Mouse (Mus musculus): ENCODE results near the gene Gm42791.

Gm42791 gene

DNA sequence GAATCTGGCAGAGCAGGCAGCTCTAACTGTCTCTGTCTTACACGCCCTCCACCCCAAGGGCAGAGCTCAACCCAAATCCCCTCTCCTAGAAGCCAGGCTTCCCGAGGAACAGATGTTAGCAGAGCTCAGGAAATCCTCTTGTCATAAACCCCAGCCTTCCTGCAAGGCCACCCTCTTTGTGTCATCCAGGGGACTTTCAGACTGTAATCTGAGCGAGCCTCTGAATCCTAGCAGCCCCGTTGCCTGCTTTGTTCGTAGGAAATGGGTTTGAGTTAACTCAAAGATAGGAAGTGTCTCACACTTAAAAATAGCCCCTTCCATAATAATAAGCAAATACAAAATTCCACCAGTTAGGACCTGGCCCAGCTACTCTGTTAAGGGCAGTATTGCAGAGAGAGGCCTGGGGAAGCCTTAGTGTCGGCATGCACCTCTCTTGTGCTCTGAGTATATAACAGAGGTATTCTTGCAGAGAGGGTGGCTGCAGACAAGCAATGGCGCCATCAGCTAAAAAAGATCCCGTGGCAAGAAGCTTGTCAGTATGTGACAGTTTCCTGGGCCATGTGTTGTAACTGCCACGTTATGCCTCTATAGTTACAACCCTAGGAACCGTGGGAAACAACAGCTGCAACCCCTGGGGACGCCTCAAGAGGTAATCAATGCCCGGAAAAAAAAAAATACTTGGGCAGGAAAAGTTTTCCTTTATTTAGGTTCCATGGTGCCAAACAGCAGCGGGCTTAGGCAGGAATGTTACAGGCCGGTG lies 17.1 kb downstream of the Gm42791 start:
- peak; percentile 60 for DNase-seq (ENCODE audit: low spot score)

DNA sequence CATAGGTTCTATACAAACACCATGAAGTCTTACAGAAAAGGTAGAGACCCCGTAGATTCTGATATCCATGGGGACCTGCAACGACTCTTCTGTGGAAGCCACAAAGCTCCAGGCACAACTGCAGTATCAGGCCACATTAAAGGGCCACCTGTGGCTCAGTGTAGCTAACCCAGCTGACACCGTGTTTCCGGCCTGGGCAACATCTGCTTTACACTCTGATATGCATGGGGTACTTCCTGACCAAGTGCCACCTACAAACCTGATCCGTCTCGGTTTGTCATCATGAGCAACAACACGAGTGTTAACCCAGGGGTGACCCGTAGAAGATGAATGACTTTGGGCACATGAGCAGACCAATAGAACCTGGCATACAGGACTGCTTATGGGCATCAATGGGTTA lies 18.1 kb downstream of the Gm42791 start:
- no peak for DNase-seq (ENCODE audit: low spot score)

GRCm38 (mm10) chr5:148975035-148975434 lies 19.9 kb downstream of the Gm42791 start:
- no peak for DNase-seq (ENCODE audit: low spot score)

DNA sequence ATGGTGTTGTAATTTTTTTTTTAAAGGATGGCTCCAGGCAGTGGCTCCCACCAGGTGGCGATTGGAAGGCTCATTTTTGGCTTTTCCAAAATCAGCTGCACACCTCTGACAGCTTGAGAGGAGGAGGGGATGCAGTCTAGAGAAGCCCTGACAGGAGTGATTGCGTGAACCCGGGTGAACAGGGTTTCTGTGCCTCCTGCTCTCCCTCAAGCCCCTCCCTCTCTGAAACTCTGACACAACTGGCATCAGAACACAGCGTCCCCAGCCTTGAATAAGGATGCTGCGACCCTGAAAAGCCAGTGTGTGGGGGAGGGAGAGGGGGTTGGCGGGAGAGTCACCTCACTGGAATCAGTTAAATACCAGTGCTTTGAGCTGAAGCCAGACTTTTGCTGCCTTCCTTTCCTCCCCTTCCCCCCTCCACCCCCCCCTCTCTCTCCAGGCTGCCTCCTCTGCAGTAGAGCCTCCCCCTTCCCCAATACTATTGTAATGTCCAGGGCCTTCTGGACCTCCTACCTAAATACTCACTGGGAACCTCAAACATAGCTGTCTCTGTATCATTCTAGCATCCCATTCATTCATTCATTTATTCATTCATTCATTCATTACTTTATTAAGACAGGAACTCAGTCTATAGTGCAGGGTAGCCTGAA lies 21.8 kb downstream of the Gm42791 start:
- peak; percentile 43 for DNase-seq (ENCODE audit: low spot score)

DNA sequence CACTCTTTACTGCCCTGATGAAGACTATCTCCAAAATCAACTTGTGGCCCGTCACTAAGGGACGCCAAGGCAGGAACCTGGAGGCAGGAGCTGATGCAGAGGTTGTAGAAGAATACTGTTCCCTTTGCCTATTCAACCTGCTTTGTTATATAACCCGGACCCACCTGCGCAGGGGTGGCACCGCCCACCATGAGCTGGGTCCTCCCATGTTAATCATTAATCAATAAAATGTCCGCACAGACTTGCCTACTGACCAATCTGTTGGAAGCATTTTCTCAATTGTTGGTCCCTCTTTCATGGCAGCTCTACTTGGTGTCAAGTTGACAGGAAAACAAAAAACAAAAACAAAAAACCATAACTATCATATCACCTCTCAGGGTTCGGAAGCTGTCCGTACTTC lies 22.8 kb downstream of the Gm42791 start:
- no peak for DNase-seq (ENCODE audit: low spot score)

- peak; percentile 42 for DNase-seq (ENCODE audit: low spot score)
These were observed 25.3 kb downstream of the Gm42791 start for GRCm38 (mm10) chr5:148969648-148970047.

- DNase-seq (ENCODE audit: low spot score), result peak; percentile 39
These were observed 25.9 kb downstream of the Gm42791 start for GRCm38 (mm10) chr5:148968958-148969576.

DNA sequence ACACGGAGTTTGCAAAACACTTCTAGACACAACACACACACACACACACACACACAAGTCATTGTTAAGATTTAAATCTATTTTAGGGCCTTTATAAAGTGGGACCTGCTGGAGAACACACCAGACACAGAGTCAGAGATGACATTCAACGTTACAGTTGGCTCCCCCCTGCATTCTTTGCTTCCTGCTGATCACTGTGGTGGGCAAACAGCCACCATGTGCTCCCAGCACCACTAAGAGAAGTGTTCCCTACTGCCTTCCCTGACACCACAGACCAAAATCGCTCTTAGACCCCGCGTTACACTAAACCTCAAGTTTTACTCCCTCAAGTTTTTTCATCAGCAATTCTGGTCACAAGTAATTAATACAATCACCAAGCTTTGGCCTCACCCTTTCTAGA lies 26.8 kb downstream of the Gm42791 start:
- DNase-seq (ENCODE audit: low spot score), result no peak

DNA sequence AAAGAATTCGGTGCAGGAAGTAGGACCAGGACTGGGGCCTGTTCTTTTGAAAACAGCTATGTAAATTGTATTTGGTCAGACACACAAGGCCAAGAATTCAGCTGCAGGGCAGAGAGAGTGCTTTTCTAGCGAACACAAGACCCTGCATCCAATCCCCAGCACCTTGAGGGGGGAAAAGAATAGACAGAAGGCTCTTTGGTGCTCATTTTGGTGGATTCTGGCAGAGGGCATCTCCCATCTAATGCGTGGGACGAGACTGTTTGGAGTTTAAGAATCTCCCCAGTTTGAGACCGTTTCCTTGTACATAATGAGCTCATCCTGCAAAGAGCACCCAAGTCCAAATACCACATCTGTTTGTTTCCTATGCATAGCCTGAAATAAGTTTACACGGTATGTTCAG lies 28.6 kb downstream of the Gm42791 start:
- no peak for DNase-seq (ENCODE audit: low spot score)

DNA sequence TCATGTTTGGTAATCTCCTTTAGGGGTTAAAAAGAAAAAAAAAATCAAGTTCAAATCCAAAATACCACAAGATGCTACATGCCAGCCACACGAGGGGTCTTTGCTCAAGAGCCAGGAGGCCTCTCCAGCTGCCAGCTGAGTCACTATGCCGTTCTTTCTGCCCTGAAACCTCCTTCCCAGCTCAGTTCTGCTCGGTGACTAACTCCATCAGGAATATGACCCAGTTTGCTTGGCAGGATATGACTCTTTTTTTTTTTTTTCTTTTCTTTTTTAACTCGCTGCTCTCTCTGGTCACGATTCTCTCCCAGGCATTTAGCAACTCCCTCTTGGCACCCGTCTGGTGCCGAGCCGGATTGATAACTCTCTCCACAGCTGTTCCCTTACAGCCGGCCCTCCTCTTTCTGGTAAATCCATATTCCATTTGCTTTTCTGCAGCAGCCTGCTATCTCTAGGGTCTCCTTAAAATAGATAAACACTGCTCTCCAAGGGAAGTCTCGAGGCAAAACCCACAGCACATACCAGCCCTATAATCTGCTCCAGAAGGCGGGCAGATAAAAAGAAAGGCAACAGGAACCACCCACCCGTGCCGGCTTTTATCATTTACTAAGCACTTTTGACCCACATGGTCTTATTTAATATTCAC lies 29.1 kb downstream of the Gm42791 start:
- DNase-seq (ENCODE audit: low spot score), result peak; percentile 37

DNA sequence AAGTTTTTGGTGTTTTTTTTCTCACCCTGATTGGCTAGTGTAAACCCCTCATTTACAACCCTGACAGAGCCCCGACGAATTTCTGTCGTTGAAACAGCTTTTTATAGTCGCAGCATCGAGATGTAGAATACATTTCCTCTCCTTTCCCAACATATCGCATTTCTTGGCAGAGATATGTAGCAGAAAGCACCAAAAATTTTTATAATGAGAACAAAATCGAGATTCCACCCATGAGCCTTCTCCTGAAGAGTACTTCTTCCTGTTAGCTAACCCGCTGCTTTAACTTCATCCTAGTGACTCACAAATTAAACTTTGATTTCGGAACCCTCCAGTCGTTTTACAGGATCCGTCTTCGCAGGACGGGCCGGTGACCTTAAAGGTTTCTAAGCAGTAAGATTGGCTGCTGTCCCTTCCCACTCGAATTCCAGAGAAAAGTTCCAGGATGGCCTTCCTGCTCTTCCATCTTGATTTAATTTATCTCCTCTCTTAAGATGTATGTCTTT lies 29.8 kb downstream of the Gm42791 start:
- DNase-seq (ENCODE audit: low spot score), result no peak

- no peak for DNase-seq (ENCODE audit: low spot score)
These were observed 30.7 kb downstream of the Gm42791 start for GRCm38 (mm10) chr5:148964251-148964650.

DNA sequence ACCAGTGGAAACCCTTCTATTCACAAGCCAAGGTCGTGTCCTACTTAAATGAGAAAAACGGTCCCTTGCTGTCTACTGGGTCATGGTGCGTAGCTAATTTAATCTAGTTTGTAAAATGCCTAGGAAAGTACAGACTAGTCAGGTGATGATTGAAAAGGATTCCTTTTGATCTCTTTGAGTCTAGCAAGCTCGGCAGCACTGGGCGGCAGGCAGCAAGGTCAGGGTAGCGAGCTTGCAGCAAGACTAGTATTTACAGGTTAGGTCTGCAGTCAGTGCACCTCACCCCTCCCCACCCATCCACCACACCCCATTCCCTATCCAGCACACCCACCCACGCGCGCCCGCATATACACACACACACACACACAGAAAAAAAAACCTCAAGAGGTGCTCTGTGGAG lies 34.7 kb downstream of the Gm42791 start:
- DNase-seq (ENCODE audit: low spot score), result no peak

GRCm38 (mm10) chr5:148959068-148959990 lies 35.6 kb downstream of the Gm42791 start:
- peak; percentile 59 for DNase-seq (ENCODE audit: low spot score)

DNA sequence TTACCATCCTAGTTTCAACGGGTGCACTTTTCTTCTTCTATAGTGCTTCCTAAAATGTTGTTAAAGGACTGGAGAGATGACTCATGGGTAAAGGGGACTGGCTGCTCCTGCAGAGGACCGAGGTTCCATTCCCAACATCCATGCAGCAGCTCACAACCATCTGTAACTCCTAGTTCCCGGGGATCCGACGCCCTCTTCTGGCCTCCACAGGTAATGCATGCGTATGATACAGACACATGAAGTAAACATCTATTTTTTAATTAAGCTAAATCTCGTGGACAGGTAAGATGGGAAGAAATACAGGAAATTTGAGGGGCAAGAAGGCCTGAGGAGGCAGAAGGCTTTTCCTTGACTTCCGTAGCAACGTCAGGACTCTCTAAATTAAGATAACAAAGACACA lies 36.6 kb downstream of the Gm42791 start:
- no peak for DNase-seq (ENCODE audit: low spot score)

GRCm38 (mm10) chr5:148956898-148957535 lies 37.9 kb downstream of the Gm42791 start:
- no peak for DNase-seq (ENCODE audit: low spot score)

- no peak for DNase-seq (ENCODE audit: low spot score)
These were observed 38.9 kb downstream of the Gm42791 start for GRCm38 (mm10) chr5:148956091-148956490.

GRCm38 (mm10) chr5:148955575-148955974 lies 39.4 kb downstream of the Gm42791 start:
- DNase-seq (ENCODE audit: low spot score), result no peak

GRCm38 (mm10) chr5:148954314-148955060 lies 40.5 kb downstream of the Gm42791 start:
- DNase-seq (ENCODE audit: low spot score), result no peak

- no peak for DNase-seq (ENCODE audit: low spot score)
These were observed 41.8 kb downstream of the Gm42791 start for GRCm38 (mm10) chr5:148953098-148953497.
